Mouse (Mus musculus): ENCODE results near the gene Zcchc2.
A peak's percentile ranks its signal among the peaks of the same experiment; 100 is the strongest.

Zcchc2 gene

DNA sequence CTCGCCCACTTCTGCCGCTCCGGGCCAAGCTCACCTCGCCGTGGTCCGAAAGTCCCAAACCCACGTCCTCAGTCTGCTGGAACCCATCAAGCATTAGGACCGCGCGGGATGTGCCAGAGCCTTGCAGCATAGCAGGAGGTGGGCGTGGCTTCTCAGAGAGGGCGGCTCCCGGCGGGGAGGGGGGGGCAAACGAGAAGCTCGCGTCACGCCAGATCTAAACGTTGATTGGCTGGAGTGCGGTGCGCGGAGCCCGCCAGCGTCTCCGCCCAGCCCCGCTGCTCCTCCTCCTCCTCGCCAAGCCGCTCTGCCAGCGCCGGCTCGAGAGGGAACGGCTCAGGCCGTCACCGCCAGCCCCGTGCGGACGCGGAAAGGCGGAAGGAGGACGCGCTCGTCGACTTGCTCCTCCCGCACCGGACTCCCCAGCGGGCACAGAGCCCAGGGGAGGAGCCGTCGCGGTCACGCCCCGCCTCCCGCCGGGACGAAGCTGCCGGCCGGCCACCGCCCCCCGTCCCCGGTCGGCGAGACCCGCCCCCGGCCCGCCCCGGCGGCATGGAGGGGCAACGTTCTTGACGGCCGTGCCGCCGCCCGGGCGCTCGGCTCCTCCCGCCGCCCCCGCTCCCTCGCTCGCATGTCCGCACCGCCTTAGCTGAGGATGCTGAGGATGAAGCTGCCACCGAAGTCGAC lies at the start of gene Zcchc2:
Zcchc2 (plus strand) TSS at position 269 of the 684 bp plus-strand sequence.
- DNase-seq (ENCODE audit: low read depth, low spot score): peak; percentile 98

DNA sequence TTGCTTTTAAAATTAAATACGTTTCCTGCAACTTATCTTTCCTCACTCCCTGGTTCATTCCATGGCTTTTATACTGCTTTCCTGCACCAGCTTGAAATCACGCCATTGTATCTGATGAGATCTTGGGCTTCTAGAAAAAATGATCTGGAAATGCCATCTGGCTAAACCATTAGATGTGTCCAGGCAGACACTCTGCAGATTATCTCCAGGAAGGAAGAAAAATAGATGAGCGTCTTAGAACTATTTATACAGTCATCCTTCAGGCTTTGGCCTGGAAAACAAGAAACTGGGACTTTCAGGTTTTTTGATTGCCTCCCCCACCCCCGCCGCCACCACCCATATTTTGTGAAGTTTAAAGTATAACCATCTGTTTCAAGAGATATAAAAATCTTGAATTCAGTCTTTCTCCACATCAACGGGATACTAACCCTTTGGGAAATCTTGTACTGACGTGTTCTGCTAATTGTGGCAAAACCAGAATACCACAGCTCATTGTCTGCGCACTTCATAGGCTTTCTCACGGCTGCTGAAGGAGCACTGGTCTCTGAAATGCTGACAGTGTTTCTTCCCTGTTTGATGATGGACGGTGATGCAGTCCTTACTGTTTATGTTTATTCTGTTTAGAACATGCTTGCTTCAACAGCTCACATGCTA lies 45.2 kb upstream of the Zcchc2 start:
- no peak for DNase-seq (ENCODE audit: low read depth, low spot score)

DNA sequence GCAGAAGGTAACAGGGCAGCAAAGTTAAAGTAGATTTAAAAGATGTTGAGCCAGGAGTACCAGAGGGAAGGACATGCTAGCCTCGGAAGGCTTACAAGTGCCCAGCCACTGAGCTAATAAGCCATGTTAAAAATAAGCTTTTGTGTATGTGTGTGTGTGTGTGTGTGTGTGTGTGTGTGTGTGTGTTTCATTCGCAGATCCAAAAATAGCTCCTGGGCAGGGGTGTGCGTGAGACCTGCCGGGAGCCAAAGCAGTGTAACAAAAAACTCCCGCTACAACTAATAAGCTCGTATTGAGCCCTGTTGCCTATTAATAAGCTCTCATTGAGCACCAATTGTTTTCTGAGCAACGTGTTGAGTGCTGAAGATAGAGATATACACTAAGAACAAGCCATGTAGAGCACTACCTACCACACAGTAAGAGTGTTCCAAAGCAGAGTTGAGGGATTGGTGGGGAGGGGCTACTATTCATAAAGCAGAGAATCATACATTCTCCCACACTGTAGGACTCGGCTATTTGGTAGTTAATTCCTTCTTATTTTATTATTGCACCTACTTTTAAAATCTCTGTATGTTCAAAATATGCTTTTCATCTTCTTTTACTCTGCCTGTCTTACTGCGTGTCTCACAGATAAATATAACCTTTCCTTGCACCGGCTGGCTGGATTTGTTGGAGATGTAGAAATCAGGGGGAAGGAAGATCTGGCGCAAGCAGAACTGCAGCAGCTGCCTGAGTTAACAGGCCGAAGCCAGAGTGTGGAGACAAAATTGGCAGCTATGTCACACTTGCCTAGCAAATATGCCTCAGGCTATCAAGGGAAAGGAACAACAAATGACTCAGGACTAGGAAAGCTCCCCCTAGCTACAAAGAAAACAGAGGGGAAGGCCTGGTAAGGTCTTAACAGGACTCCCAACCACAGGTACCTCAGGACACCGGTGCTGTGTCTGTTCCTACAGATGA lies 43.3 kb upstream of the Zcchc2 start:
- DNase-seq (ENCODE audit: low read depth, low spot score): no peak

DNA sequence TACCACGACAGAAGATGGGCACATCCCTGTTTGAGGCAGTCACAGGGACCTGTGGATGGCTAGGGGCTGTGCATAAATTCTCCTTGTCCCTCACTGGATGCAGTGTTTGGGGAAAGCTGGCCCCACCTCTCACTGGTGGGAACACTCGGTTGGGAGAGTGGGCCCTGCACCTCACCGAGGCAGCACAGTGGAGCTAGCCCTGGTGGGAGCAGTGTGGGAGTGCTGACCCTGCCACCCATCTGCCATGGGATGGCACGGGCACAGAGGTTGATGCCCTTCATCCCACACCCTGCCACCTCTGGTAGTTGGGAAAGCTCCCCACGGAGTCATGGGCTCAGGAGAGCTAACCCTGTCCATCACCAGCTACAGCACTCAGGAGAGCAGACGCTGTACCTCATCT lies 41.9 kb upstream of the Zcchc2 start:
- DNase-seq (ENCODE audit: low read depth, low spot score): no peak

DNA sequence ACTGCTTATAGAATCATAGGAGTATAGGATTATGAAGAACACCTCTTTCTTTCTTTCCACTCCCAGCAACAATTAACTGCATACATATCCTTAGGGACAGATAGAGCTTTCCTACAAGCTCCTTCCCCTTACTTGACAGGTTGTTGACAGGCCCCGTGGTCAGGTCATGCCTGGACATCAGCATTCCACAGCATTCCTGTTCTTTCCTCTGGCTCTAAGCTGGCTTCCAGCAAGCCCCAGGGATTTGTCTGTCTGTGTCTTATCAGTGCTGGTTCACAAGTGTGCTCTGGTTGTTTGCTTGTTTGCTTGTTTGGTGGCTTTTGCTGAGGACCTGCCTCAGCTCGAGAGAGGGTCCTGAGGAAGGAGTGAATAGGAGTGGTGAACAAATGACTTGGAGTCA lies 36.6 kb upstream of the Zcchc2 start:
- DNase-seq (ENCODE audit: low read depth, low spot score): no peak

DNA sequence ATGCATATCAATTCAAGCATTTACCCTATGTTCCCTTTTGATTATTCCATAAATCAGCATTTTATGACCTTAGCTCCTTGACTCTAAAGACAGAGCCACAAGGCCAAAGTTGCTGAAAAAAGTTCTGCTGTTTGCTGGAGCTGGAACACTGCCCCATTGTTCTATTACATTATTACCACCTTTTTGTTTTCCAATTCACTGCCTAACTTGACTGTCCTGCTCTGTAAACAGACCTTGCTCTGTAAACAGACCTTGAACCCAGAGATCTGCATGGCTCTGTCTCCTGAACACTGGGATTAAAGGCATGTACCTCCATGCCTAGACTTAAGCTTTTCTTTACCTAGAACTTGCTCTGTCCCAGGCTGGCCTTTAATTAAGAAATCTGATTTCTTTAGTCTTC lies 36.2 kb upstream of the Zcchc2 start:
- DNase-seq (ENCODE audit: low read depth, low spot score): no peak

DNA sequence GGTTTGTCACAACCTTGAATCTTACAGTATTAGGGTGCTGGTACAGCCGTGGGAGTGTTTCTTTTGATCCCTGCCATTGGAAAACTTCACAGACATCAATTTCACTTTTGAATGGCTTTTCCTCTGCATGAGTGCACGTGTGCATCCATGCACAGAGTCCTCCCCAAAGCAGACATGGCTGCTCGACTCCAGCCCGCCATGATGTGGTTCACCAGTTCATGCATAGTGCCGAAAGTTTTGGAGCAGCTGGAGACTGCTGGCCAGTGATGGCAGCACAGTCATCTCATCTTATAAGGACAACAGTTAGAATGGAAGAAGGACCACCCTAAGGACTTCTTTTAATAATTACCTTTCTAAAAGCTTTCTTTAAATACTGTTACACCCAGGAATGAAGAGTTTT lies 34.1 kb upstream of the Zcchc2 start:
- DNase-seq (ENCODE audit: low read depth, low spot score): no peak

DNA sequence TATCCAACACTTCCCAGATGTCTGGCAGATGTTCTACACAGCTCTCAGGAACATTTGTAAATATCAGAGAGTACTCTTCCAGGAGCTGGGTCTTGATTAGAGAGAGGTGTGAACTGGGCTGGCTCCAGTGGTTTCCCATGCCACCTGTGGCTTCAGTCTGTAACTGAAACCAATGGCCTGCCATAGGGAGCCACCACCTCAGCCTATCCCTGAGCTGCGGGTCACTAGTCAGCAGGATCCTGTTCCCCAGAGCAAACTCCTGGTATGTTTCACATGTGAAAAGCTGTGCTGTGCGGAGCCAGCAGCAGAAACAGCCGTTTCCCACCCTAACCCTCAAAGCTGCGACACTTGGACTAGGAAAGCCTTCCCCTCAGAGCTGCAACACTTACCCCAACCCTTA lies 28.7 kb upstream of the Zcchc2 start:
- DNase-seq (ENCODE audit: low read depth, low spot score): no peak

DNA sequence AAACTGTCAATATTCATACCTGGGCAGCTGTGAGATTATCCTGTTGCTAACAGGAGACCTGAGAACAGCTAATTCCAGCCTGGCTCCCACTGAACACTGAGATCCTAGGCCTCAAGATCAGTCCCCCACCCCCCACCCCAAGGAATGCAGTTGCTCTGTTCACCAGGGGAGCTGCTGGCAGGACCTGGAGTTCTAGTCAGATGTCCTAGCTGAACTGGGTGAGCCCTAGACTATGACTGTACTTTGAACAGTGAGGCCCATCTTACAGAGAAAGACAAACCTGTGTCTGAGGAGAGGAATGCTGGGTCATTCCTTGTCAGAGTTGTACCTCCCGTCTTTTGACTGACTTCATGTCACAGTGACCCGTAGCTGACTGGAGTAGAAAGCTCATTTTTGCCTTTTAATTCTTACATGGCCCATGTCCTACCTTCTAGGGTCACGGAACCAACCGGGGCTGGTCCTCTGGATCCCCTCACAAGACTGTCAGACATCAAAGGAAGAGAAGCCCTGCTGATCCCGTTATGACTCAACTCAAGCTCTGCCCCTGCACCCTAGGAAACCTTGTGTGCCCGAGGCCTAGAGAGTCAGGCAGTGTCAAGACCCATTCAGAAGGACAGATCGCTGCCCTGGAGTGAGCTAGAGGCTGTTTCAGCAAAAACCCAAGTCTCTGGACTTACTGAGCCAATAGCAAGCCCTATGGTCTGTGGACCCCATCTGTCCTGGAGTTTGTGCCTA lies 28.0 kb upstream of the Zcchc2 start:
- no peak for DNase-seq (ENCODE audit: low read depth, low spot score)

DNA sequence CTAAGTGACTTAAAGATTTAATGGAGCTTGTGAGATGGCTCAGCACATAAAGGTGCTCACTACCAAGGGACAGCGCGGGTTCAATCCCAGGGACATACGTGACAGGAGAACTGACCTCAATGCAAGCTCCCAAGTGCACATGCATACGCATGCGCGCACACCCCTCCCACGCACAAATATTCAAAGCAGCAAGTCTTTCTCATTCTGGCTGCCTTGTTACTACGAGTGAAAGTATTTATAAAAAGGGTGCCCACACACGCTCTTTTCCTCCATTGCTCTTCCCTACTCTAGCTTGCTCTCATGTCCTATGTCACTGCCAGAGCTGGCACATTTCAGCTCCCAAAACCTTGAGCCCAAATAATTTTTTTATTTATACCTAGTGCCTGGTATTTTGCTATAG lies 27.4 kb upstream of the Zcchc2 start:
- no peak for DNase-seq (ENCODE audit: low read depth, low spot score)

DNA sequence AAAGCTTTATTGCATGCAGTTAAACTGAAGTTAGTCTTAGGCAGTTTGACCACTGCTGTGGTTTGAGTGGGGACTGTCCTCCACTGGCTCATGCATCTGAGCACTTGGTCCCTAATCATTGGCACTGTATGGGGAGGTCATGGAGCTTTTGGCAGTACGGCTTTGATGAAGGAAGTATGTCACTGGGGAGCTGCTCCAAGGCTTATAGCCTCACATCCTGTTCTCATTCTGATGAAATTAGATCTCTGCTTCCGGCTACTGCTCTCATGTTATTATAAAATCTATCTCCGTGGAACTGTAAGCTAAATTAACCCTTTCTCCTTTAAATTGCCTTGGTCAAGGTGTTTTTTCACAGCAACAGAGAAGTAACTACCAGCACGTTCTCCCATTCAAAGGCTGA lies 25.7 kb upstream of the Zcchc2 start:
- DNase-seq (ENCODE audit: low read depth, low spot score): no peak

DNA sequence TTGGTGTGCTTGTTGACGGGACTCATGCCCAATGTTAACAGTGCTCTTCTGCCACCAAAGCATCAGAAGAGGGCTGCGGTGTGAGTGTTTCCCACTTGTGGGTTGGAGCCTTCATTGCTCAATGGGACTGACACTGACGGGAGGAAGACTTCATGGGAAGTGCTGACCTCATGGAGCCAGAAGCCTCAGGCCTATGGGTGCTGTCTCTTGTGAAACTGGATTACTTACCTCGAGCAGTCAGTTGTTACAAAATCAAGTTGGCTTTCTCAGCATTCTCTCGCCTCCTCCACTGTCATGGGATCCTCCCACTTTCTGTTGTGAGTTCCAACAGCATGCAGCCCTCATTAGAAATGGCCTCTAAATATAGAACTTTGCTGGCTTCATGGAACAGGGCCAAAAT lies 25.0 kb upstream of the Zcchc2 start:
- no peak for DNase-seq (ENCODE audit: low read depth, low spot score)

DNA sequence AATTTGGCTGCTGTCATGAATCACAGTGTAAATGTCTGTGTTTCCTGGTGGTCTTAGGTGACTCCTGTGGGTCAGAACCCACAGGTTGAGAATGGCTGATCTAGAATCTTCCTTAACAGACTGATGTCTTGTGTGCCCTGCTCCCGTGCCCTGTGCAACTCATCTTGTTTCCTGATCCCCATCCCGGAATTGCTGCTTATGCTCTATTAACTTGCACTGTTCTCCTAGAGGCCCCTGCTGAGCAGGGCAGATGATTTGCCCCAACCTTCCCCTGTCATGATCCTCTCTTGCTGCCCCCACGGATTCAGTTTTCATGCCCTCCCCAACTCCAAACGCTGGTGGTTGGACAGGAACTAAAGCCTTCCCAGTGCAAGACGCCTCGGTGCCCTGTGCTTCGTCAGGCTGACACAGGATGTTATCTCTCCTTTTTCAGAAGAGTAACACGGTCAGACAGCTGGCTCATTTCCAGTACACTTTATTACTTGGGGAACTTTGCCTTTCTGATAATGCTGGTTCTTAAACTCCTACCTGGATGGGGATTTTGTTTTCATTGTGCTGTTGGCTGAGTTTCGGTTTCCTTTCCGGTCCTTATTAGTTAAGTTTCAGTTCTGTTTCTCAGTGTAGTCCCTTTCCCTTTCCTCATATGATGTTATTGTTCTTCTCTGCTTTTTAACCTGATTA lies 18.6 kb upstream of the Zcchc2 start:
- DNase-seq (ENCODE audit: low read depth, low spot score): no peak

DNA sequence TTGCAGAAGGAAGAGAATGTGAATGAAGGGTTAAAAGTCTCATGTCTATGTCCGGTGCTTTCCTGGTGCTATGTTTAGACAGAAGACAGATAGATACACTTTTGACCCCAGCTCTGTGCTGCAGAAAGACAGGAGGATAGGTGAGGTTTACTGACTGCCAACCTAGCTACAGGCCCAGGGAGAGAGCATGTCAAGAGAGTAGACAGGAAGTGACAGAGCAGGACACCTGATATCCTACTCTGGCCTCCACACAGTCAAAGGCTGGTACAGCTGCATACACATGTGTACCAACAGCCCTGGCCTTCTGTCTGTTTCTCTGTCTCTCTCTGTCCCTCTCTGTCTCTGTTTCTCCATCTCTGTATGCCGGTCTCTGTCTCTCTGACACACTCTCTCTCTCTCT lies 16.2 kb upstream of the Zcchc2 start:
- DNase-seq (ENCODE audit: low read depth, low spot score): no peak

DNA sequence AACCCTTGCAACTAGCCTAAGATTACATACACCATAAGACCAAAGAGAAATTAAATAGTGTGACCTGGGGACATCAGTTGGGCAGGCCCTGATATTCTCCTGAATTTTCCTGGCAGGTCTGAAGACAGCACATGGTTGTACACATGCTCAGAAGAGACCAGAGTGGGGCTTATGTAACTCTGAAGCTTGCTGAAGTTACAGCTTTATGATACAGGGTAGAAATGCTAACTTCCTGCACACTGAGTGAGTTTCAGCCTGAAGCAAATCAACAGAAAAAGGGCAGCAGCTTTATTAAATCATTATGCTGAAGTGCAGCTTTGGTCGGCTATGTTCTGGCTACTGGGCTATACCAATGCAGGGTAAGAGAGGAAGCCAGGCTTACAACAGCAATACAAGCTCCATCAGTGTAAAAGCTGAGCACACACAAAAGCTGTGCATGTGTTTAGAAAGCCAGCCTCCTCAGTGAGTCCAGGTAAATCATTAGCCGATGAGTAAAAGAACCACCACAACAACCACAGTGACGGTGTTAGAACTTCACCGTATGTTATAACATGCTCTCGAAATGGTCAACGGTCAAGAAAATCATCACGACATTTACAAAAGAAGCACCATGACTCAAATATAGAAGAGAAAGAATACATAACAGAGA lies 12.6 kb upstream of the Zcchc2 start:
- no peak for DNase-seq (ENCODE audit: low read depth, low spot score)

DNA sequence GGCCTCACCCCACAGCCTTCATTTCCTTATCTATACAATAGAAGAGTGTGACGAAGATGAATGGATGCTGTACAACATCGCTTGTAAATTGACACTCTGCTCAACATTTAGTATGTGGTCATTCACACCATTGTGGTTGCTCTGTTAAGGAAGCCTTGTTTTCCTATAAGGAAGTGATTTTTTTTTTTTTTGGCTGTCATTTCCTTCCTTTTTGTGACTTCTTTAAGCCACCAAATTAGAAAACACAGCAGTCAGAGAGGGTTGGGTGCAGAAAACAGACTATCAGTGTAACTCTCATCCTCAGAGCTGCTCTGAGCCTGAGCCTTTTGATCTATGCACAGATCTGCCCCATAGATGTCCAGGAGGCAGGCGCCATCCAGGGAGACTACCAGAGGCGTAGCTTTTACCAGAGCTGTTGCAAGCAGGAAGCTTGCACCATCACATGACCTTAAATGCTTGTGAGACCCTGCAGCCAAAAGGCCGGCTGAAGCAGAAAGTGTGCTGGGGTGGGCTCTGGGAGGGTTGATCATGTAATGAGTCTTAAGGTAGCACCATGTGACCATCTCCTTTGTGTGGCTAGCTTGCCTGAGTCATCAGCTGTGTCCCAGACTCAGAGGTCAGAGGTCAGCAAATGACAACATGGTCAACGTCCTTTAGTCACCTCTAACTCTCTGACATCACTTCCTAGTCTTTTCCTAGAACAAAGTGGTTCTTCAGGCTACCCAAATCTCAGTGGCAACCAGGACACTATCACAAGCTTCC lies 9.2 kb upstream of the Zcchc2 start:
- no peak for DNase-seq (ENCODE audit: low read depth, low spot score)

DNA sequence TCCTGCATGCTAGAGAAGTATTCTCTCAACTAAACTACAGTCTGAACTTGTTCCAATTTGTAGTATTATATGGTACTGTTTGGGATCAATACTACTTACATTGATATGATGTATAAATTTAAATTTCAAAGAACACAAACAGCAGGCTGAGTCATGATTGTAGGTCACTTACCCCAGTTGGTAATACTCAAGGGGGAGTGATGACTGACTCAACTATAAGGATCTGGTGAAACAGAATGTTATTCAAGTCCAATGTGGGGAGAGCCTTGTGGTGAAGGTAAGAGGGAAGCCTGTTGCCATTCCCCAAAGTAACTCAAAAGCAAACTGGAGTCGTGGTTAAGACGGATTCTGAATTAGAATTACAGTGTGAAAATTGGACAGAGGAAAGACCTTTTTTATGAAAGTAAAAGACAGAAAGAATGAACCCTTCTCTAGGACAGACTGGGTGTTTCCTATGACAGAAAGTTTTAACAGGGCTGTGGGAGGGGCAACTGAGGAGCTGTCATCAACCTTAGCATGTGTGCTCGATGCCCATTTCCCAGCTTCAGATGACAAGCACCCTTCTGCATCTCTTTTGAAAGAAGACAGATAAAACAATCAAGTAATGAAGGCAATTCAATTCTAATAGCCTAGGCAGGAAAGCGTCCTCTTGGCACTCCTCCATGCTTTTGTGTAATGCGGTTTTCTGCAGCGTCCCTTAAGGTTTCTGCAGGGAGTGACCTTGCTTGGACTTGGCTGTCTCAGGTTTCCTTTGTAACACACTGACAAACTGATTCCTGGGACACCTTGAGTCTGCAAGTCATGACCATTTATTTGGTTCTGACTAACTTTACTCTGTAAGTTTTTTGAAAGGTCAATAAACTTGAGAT lies 7.5 kb upstream of the Zcchc2 start:
- no peak for DNase-seq (ENCODE audit: low read depth, low spot score)

DNA sequence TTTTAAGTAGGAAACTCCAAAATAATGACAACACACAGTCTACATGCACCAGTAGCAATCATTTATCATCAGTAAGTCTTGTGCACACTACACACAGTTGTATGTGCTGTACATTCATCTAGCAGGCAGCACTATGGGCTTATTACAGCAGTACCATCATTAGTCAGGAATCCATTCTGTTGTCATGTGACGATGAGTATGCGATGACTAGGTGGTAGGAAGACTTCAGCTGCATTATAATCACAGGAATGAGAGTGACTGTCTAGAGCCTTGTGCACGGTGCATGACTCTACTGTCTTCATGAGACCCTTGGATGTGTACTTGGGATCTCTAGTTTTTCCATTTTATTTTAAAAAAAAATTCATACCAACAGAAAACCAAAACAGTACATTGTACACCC lies 6.0 kb upstream of the Zcchc2 start:
- DNase-seq (ENCODE audit: low read depth, low spot score): no peak

DNA sequence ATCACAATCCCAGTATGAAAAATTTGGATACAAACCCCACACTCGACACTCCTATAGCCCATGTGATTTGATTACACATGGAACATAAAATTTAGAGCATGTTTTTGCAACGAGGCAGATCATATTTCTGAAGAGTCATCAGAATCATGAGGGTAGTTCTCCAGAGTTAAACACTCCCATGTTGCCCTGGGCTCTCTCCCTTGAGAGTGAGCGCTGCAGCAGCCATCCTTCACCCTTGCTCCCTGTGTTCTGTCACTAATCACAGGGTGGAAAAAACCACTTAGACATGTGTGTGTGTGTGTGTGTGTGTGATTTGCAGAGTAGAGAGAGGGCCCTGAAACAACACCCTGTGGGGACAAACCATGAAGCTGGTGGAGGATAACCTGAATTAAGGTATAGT lies 2.0 kb upstream of the Zcchc2 start:
- DNase-seq (ENCODE audit: low read depth, low spot score): no peak
